Mouse (Mus musculus) limb, embryonic 10.5 days (tissue): ENCODE results near the gene Galnt7. TPM values are rescaled to one million over a fixed set of nuclear protein-coding genes. Genes with fewer than 3 reads are reported as not detected.

Experiments used
- DNase-seq: peaks from one replicate; pipeline ENCODE4 v3.0.0-alpha.2; 2017; ENCODE audit warnings: low spot score
- H3K27ac ChIP-seq: fragments of 300-500 bp; sonication (generic); 2 replicates; pipeline ENCODE4 v1.5.1; 2016; ENCODE audit warnings: mild to moderate bottlenecking
- H3K27me3 ChIP-seq: fragments of 300-500 bp; sonication (generic); 2 replicates; pipeline ENCODE4 v1.6.1; 2016; ENCODE audit warnings: low read depth, mild to moderate bottlenecking; ENCODE audit not compliant: poor library complexity, severe bottlenecking
- H3K36me3 ChIP-seq: fragments of 300-500 bp; sonication (generic); 2 replicates; pipeline ENCODE4 v1.6.1; 2016; ENCODE audit warnings: mild to moderate bottlenecking, moderate library complexity
- H3K4me1 ChIP-seq: fragments of 300-500 bp; sonication (generic); 2 replicates; pipeline ENCODE4 v1.6.1; 2016
- H3K4me3 ChIP-seq: fragments of 300-500 bp; sonication (generic); 2 replicates; pipeline ENCODE4 v1.5.1; 2016; ENCODE audit warnings: mild to moderate bottlenecking, moderate library complexity
- H3K9me3 ChIP-seq: fragments of 300-500 bp; sonication (generic); replicated peaks from 2 replicates; pipeline ENCODE4 v1.6.1; 2016; ENCODE audit warnings: mild to moderate bottlenecking
- WGBS: fragments of 180-500 bp; shearing (Covaris S2); methylation state at CpG from one replicate; pipeline ENCODE4 v1.1.7; 2016; 5-methylcytosine and 5-hydroxymethylcytosine counted together
- polyA plus RNA-seq: library from polyadenylated mRNA; unstranded; fragments of >200 nt; fragmentation: Nextera tagmentation; extraction: Ambion mirVana; gene quantifications from 2 replicates; pipeline ENCODE4 v1.2.1, GENCODE M21; 2016

Galnt7 gene
- polyA plus RNA-seq, 1 experiment from 2014 or later: 26.4 TPM

GRCm38 (mm10) chr8:57489366-57489765 lies 163.5 kb downstream of the Galnt7 start:
- peaks cover 13% of the 10 kb centered on the region for H3K36me3 ChIP-seq
- WGBS: 91% methylated on average over 1 of the region's 1 CpGs
- H3K4me3 ChIP-seq: no peak overlapping the region
- peaks cover 8% of the 10 kb centered on the region for H3K4me1 ChIP-seq
- H3K9me3 ChIP-seq: no peaks in the 10 kb centered on the region
- no peak overlapping the region for H3K27ac ChIP-seq
- DNase-seq: no peak
- no peaks in the 10 kb centered on the region for H3K27me3 ChIP-seq

- under 1% methylated on average over 25 of the region's 25 CpGs for WGBS
- Histone ChIP-seq H3K4me3 (peak overlapping the region; percentile 96), H3K27me3 (no peaks in the 10 kb centered on the region), H3K27ac (peak overlapping the region; percentile 98), H3K4me1 (peaks cover 8% of the 10 kb centered on the region), H3K9me3 (no peaks in the 10 kb centered on the region), H3K36me3 (peaks cover 23% of the 10 kb centered on the region)
- peak; percentile 81 for DNase-seq
These were observed 164.5 kb downstream of the Galnt7 start for GRCm38 (mm10) chr8:57488312-57488765.

- WGBS: under 1% methylated on average over 66 of the region's 66 CpGs
- no peaks in the 10 kb centered on the region for H3K9me3 ChIP-seq
- peaks cover 30% of the 10 kb centered on the region for H3K36me3 ChIP-seq
- peak; percentile 99 for DNase-seq
- H3K27me3 ChIP-seq: no peaks in the 10 kb centered on the region
- peak within 1 kb of the TSS; percentile 98 for H3K27ac ChIP-seq
- H3K4me1 ChIP-seq: peaks cover 8% of the 10 kb centered on the region
- H3K4me3 ChIP-seq: peak within 1 kb of the TSS; percentile 96
These were observed 165.2 kb downstream of the Galnt7 start, which contains the start of gene Sap30 for GRCm38 (mm10) chr8:57487441-57488155. Gene Sap30 (minus strand): TSS chr8:57487860.

GRCm38 (mm10) chr8:57486491-57487440 lies 166.1 kb downstream of the Galnt7 start:
- peaks cover 39% of the 10 kb centered on the region for H3K36me3 ChIP-seq
- H3K4me1 ChIP-seq: peaks cover 8% of the 10 kb centered on the region
- WGBS: under 1% methylated on average over 54 of the region's 54 CpGs
- peak overlapping the region; percentile 96 for H3K4me3 ChIP-seq
- no peaks in the 10 kb centered on the region for H3K9me3 ChIP-seq
- H3K27ac ChIP-seq: peak overlapping the region; percentile 98
- peak; percentile 78 for DNase-seq
- H3K27me3 ChIP-seq: no peaks in the 10 kb centered on the region

GRCm38 (mm10) chr8:57480606-57481005 lies 172.2 kb downstream of the Galnt7 start:
- no peak overlapping the region for H3K4me3 ChIP-seq
- peaks cover 5% of the 10 kb centered on the region for H3K4me1 ChIP-seq
- peaks cover 50% of the 10 kb centered on the region for H3K36me3 ChIP-seq
- H3K27ac ChIP-seq: no peak overlapping the region
- 94% methylated on average over 4 of the region's 4 CpGs for WGBS
- DNase-seq: no peak
- H3K27me3 ChIP-seq: no peaks in the 10 kb centered on the region
- no peaks in the 10 kb centered on the region for H3K9me3 ChIP-seq

- Histone ChIP-seq H3K4me1 (no peaks in the 10 kb centered on the region), H3K36me3 (peaks cover 41% of the 10 kb centered on the region), H3K9me3 (no peaks in the 10 kb centered on the region), H3K4me3 (no peak overlapping the region), H3K27me3 (no peaks in the 10 kb centered on the region), H3K27ac (no peak overlapping the region)
- DNase-seq: no peak
- 93% methylated on average over 8 of the region's 8 CpGs for WGBS
These were observed 173.1 kb downstream of the Galnt7 start for GRCm38 (mm10) chr8:57479700-57480099.

- Histone ChIP-seq H3K4me3 (no peak overlapping the region), H3K4me1 (no peaks in the 10 kb centered on the region), H3K27ac (no peak overlapping the region), H3K36me3 (peaks cover 28% of the 10 kb centered on the region), H3K27me3 (no peaks in the 10 kb centered on the region), H3K9me3 (no peaks in the 10 kb centered on the region)
- 88% methylated on average over 3 of the region's 3 CpGs for WGBS
- DNase-seq: no peak
These were observed 174.4 kb downstream of the Galnt7 start for GRCm38 (mm10) chr8:57478406-57478805.

Other genes starting within 250 kb of the Galnt7 start
- gene Scrg1, start 197.1 kb downstream of the Galnt7 start, polyA plus RNA-seq: not detected in 2 replicates
- 76.5 and 82.9 TPM in 2 replicates for gene Sap30, start 165.2 kb downstream of the Galnt7 start, polyA plus RNA-seq
- 497 and 548 TPM in 2 replicates for gene Hmgb2, start 141.1 kb downstream of the Galnt7 start, polyA plus RNA-seq